Mouse (Mus musculus) heart, adult 9 months (tissue): ENCODE data around the gene Man1c1.

Source experiments
- DNase-seq, 2 experiments: peaks; one replicate each; pipeline ENCODE4 v3.0.0; 2022; ENCODE audit warnings: low spot score in 2 of 2

The Man1c1 gene

GRCm38 (mm10) chr4:134703835-134704546, at the start of gene Man1c1:
Gene Man1c1 (minus strand): TSS chr4:134704290.
- peak; percentile 98 to 99 for DNase-seq

GRCm38 (mm10) chr4:134753516-134754261, 49.6 kb upstream of the Man1c1 start:
- DNase-seq: no peak

DNA sequence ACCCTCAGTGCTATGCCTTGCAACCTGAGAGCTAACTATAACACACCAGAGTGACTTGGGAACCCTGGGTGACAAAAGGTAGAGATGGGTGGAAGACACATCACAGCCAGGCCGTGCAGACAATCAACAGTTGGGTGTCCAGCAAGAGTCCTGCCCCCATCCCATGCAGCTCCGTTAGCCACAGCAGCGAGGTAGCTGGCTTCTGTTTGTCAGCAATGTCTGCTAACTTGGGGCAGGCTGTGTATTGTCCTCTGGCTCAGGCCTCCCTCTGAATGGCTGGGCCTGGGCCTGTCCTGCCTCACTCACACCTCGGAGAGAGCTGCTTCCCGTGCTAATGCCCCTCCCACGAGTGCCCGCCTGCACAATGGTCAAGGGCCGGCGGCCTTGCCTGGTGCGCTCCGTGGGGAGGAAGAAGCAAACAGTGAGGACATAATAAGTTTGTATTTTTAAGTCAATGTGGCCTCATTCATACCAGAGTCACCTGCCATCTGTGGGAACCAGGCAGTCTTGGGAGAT, 48.9 kb upstream of the Man1c1 start:
- DNase-seq: no peak

GRCm38 (mm10) chr4:134751682-134752380, 47.7 kb upstream of the Man1c1 start:
- no peak for DNase-seq

DNA sequence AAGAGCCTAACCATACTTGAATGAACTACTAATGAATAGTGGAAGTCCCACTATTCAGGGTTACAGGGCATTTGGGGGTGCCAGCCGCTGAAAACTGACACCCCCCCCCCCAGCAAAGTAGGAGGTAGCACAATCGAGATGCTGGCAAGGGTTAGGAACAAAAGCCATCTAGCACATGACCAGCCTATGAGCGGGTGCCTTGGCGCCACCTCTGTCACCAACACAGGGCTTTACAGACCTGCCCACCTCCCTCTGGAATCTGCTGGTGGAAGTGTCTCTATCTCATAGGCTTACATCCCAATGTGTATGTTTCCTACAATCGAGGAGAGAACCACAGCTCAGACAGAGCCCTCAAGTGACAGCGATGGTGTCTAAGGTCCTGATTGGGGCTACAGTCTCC, 46.7 kb upstream of the Man1c1 start:
- DNase-seq: no peak

DNA sequence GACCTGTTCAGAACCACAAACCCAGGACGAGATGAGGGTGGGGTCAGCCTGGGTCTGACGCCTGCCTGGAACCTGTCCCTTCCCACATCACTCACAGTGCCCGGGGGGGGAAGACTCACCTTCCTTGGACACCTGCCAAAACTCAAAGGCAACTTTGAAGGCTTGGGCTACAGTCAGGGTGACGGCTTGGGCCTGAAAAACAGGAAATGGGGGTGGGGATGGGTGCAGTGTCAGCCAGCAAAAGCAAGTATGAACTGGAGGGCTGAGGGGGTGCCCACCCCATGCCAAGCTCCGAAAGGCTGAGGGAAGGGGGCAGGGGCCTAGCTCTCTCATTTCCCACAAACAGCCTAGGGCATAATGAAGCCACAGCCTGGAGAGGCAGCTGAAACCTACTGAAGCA, 46.2 kb upstream of the Man1c1 start:
- no peak for DNase-seq

GRCm38 (mm10) chr4:134749301-134750030, 45.4 kb upstream of the Man1c1 start:
- DNase-seq: no peak

GRCm38 (mm10) chr4:134745900-134746661, 42.0 kb upstream of the Man1c1 start:
- no peak for DNase-seq

DNA sequence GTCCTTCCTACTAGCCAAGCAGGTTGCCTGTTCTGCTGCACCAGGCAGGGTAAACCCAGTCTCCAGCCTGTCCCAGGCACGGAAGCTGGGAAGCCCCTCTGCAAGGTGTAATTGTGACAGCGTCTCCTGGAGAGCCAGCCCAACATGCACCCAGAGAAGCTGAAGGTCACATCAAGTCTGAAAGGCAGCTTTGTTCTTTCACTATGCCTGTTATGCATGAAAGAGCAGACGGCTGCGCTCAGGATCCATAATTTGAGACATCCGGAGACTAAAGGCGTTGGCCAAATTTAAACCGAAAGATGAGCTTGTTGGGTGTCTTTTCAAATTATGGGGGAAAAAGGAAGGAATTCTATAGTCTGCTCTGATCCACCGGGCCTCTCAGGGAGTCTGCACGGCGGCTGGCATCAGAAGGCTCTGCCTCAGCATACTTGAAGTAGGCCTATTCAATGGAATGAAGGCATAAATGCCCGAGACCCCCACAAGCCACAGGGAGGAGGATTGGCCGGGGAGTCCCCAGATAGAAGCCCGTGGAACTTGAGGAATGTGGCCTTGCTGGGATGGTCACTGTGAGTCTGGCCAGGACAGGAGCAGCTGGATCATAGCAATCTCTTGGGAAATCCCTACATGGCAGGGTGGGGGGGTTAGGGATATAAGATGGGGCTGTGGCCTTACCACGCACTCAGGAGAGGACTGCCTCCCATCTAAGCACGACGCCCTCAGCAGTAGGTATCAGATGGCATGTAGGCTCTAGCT, 40.0 kb upstream of the Man1c1 start:
- DNase-seq: no peak

DNA sequence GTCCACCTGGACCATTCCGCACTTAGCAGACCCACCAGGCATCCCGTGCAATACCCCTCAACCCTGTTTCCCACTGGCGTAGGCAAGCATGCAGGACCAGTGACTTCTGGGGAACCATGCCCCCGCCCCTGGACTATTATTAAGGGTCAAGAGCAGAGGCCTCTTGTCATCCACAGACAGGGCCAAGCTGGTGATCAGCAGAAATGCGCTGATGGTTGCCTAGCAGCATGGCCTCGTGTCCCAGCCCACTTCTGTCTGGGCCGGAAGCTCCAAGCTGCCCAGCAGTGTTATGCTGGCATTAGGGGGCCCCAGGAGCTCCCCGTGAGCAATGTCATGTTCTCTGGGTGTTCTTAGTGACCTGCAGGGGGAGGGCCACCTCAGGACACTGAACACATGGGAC, 37.9 kb upstream of the Man1c1 start:
- no peak for DNase-seq

DNA sequence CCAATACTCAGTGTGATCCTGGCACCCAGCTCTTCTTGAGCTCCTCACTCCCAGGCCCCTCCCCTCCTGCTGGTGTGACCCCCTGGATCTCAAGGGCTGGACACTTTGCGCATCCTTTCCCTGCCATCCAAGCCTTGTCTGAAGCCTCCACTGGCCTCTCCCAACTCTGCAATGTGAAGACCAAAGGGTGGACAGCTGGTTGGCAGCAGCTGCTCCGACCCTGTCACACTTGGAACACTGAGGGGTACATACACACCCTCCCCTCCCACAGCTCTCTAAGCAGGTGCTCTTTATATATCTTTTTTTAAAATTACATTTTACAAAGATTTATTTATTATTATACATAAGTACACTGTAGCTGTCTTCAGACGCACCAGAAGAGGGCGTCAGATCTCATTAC, 36.1 kb upstream of the Man1c1 start:
- DNase-seq: no peak

- DNase-seq: no peak
Measured at GRCm38 (mm10) chr4:134739530-134739929, 35.4 kb upstream of the Man1c1 start.

GRCm38 (mm10) chr4:134737365-134737910, 33.3 kb upstream of the Man1c1 start:
- DNase-seq: no peak

- DNase-seq: peak; percentile 41 to 47
Measured at GRCm38 (mm10) chr4:134736147-134736546, 32.1 kb upstream of the Man1c1 start.

GRCm38 (mm10) chr4:134734629-134735081, 30.6 kb upstream of the Man1c1 start:
- peak; percentile 71 to 75 for DNase-seq

DNA sequence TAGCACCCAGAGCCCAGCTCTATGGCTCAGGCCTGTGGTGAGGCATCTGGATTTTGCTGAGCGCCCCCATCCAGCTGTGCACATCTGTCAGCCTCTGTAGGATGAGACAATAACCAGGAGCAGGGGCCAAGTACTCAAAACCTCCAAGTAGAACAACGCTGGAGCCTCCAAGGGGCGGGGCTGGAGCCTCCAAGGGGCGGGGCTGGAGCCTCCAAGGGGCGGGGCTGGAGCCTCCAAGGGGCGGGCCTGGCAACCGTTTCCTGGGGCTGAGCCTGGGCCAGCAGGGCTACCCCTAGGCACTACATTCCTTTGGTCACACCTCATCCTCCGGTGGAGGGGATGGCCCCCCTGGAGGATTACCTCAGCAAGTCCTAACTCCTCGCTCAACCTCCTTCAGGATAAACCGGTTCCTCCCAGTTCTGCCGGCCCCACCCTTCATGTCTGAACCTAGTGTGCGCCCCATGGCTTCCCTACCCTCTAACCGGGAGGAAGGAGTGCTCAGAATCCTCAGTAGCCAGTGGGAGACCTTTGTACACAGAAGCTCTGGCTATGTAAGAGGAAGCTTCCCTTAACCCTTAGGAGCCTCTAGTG, 30.0 kb upstream of the Man1c1 start:
- peak; percentile 75 to 81 for DNase-seq

GRCm38 (mm10) chr4:134733371-134733770, 29.3 kb upstream of the Man1c1 start:
- DNase-seq: no peak

- DNase-seq: peak; percentile 37 to 38
Measured at GRCm38 (mm10) chr4:134730106-134730505, 26.0 kb upstream of the Man1c1 start.

DNA sequence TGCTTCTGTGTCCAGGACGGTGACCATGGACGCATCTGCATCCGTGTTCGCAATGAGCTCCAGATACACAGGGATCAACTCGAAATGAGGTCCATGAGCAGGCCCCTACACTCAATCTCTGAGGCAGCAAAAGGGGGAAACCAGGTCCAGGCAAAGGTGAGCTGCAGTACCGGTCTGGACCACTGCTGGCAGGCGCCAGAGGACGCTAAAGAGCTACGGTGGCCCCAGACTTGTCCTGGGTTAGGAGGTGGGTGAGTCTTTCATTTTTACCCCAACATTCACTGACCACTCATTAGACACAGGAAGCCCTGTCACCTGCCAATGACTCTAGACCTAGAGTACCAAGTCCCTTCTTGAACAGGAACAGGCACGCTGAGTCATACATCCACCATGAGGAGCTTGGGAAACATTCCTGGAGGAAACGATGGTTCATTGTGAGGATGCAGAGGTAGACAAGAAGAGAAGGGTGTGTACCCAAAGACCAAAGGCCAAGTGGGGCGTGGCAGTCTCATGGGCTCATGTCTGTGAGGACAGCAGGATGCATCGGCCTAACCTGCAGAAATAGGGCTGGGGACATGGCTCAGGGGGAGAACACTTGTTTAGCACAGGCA, 21.8 kb upstream of the Man1c1 start:
- no peak for DNase-seq
